Mouse (Mus musculus): ENCODE results near the gene Hdhd5. TPM values are rescaled to one million over a fixed set of nuclear protein-coding genes. Genes with fewer than 3 reads are reported as not detected.

Gene Hdhd5
- total RNA-seq, 2 experiments from 2014 or later = 21.2 to 21.4 TPM

DNA sequence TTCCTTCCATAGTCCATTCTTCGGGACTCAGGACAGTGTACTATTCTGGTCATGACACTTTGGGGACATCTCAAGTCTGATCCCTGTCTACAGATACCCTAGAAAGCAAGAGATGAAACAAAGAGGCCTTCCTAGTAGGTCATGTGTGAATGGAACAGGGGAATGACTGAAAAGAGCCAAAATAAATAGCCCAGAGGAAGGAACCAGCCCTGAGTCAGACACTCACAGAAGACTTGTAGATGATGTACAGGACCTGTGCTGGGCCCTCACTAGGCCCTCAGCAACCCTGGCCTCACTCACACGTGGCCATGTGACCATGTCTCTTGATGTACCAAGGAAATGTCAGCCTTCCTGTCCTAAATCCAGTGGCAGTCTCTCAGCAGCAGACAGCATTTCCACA lies 41.7 kb downstream of the Hdhd5 start:
- intact Hi-C loops (cut with DNase I) = loop anchor here (10.0 kb wide), 1 partner anchor 1125 kb away; no protein-coding TSS in a partner anchor
- no peak for DNase-seq

DNA sequence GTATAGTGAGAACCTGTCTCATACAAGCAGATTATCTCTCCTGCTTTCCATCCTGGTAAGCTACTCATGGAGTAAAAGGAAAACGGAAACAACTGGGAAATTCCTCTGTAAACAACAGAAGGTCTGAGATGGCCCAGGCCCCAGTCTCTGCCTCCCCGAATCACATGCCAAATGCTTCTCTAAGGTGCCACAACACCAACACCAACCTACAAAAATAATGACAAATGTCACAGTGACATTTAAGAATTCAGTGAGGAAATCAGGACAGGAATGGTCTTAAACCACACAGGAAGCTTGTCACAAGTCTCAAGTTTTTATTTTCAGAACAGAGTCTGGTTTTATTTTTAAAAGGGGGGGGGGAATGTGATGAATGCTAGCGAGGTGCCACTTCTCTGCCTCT lies 42.5 kb downstream of the Hdhd5 start:
- intact Hi-C loops (cut with DNase I) = loop anchor here (10.0 kb wide), 1 partner anchor 1124 kb away; no protein-coding TSS in a partner anchor

DNA sequence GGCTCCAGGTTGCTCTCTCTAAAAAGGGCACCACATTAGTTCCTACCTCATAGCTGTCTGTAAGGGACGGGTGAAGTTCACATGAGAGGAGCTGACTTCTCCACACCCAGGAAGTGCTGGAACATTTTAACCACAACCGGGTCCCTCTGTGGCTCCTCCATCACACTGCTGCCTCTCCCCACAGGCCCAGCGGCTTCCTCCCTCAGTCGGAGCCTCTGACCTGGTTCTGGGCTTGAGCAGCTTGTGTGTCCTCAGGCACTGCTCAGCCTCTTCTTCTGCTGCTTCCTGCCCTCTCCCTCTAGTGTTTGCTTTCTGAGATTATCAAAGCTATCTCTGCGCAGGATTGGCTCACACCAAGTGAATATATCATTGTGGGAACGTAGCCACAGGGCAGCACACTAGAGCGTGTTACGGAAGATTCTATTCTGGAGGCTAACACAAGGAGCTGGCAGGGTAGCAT lies 45.0 kb downstream of the Hdhd5 start:
- peak in 1 of 2 experiments; percentile 9 for DNase-seq
- intact Hi-C loops (cut with DNase I) = loop anchor here (10.0 kb wide), 1 partner anchor 1121 kb away; no protein-coding TSS in a partner anchor

More for the DNA sequence above, 42.5 kb downstream of the Hdhd5 start:
- DNase-seq = no peak

DNA sequence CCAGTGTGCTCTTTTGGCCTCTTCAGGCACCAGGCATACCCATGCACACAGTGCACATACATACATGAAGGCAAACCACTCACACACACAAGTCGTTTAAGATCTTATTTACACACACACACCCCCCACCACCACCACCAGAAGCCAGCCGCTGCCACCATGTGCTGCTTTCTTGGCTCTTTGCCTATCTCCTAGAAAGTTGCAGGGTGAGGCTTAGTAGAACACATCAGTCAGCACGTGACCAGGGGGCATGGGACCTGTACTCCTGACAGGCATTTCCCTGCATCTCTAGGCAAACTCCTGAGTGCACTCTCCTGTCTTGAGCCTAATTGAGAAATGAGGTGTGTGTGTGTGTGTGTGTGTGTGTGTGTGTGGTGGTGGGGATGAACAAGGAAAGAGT lies 46.1 kb downstream of the Hdhd5 start:
- DNase-seq = no peak
- intact Hi-C loops (cut with DNase I) = loop anchor here (10.0 kb wide), 1 partner anchor 1120 kb away; no protein-coding TSS in a partner anchor

DNA sequence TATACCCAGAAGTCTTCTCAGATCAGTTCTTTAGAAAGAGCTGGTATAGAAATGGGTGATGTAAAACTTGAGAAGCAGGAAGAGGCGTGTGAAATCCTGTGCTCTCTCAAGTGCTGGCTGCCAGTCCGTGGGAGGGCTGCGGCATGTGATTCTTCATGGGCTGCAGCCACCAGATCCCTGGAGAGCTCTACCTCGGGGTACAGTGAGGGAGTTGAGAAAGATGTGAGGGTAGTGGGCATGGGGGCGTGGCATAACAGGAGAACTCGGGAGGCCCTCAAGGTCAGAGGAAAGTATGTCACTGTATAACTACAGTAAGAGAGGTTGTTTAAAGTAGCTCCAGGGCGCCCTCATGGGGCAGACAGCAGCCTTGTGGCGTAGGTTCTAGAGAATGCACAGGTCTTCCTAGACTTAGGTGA lies 47.9 kb downstream of the Hdhd5 start:
- peak; percentile 54 to 75 for DNase-seq
- intact Hi-C loops (cut with DNase I) = loop anchor here (2.0 to 10.0 kb wide), 2 partner anchors 44 to 1118 kb away; no protein-coding TSS in a partner anchor

DNA sequence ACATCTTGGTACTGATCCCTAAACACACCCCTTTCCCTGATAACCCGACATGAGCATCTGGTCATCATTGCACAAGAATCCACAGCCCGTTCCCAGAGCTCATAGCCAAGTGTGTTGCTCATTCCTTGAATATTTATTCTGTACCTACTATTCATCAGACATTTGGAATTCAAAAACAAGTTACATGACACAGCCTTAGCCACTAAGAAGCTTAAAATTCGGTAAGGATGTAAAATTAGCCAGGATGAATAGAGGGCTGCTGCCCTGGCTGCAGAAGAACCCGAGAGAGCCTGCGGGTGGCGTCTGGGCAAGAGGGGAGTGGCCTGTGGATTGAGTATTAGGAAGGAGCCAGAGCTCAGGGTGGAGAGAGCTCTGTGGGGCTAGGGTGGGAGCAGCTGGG lies 48.4 kb downstream of the Hdhd5 start:
- intact Hi-C loops (cut with DNase I) = loop anchor here (2.0 to 10.0 kb wide), 2 partner anchors 44 to 1118 kb away; no protein-coding TSS in a partner anchor
- peak in 1 of 2 experiments; percentile 12 for DNase-seq

DNA sequence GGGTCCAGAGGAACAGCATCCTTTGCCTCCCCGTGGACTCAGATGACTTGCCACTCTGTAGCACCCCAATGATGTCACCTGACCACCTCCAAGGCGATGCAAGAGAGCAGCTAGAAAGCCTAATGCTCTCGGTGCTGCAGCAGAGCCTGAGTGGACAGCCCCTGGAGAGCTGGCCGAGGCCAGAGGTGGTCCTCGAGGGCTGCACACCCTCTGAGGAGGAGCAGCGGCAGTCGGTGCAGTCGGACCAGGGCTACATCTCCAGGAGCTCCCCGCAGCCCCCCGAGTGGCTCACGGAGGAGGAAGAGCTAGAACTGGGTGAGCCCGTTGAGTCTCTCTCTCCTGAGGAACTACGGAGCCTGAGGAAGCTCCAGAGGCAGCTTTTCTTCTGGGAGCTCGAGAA lies 49.1 kb downstream of the Hdhd5 start:
- DNase-seq = no peak
- intact Hi-C loops (cut with DNase I) = loop anchor here (2.0 to 10.0 kb wide), 2 partner anchors 43 to 1117 kb away; no protein-coding TSS in a partner anchor

DNA sequence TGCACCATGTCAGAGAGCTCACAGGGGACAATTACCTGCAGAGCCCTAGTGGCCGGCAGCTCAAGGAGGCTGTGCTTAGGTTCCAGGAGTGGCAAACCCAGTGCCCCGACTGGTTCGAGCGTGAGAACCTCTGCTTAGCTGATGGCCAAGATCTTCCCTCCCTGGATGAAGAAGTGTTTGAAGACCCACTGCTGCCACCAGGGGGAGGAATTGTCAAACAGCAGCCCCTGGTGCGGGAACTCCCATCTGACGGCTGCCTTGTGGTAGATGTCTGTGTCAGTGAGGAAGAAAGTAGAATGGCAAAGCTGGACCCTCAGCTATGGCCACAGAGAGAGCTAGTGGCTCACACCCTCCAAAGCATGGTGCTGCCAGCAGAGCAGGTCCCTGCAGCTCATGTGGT lies 49.6 kb downstream of the Hdhd5 start:
- DNase-seq = peak in 1 of 2 experiments; percentile 34
- intact Hi-C loops (cut with DNase I) = loop anchor here (10.0 kb wide), 1 partner anchor 1117 kb away; no protein-coding TSS in a partner anchor

DNA sequence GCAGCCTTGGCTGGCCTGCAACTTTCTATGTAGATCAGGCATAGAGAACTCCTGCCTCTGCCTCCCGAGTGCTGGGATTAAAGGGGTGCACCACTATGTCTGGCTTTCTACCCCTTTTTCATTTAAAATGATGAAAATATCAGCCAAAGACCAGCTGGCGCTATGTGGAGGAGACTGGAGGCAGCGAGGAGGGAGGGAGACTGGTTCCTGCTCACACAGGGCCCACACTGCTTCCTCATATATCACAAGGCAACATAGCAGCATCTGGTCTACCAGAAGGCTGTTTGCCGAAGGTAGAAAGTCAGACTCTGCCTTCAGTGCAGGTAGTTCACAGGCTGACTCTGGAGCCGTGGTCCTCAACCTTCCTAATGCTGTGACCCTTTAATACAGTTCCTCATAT lies 50.8 kb downstream of the Hdhd5 start:
- no peak for DNase-seq
- intact Hi-C loops (cut with DNase I) = loop anchor here (10.0 kb wide), 1 partner anchor 1116 kb away; no protein-coding TSS in a partner anchor

DNA sequence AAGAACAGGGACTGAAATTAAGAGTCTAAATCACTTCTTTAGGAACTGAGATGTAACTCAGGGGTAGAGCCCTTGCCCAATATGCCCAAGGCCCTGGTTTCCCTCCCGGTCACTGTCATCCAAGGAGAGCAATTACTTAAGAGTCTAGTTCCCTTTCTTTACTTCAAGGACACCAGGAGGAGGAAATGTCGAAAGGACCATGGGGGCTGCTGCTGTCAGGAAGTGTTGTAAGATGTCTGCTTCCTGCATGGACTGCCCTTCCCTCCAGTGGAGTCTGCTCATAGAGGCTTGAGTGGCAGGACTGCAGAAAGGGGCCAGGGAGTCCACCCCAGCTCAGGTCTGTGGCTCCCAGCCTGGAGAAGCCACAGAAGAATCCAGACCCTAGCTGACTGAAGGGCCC lies 51.8 kb downstream of the Hdhd5 start:
- intact Hi-C loops (cut with DNase I) = no loop called here

DNA sequence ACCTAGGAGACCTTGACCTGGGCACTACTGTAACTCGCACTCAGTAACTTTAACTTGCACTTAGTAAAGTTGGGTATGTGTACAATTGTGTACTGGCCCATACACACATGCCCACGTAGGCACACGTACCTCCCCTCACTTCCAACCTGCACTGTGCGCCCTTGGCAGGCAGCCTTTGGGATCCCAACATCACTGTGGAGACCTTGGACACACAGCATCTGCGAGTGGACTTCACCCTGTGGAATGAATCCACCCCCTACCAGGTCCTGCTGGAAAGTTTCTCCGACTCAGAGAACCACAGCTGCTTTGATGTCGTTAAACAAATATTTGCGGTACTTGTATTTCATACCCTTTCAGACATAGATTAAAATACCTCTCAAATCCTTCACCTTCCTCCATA lies 55.8 kb downstream of the Hdhd5 start:
- no peak for DNase-seq
- intact Hi-C loops (cut with DNase I) = no loop called here

More for the DNA sequence above, 51.8 kb downstream of the Hdhd5 start:
- peak in 1 of 2 experiments; percentile 15 for DNase-seq

DNA sequence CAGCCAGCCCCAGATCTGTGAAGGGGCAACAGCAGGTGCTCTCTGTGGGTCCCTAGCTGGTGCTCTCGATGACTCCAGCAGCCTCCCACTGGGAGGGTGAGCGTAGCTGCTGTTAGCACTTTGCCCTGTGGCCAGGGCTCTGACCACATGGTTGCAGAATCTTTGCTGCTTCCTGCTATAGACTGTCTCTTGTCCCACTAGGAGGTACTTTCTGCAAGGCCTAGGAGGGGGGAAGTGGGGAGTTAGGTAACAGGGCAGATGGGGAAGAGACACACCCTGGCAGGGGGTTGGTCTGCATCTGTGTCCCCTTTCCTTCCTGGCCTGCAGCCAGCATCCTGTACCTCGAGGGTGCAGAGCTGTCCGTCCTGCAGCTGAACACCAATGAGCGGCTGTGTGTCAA lies 57.7 kb downstream of the Hdhd5 start:
- intact Hi-C loops (cut with DNase I) = no loop called here
- DNase-seq = peak; percentile 30 to 32

DNA sequence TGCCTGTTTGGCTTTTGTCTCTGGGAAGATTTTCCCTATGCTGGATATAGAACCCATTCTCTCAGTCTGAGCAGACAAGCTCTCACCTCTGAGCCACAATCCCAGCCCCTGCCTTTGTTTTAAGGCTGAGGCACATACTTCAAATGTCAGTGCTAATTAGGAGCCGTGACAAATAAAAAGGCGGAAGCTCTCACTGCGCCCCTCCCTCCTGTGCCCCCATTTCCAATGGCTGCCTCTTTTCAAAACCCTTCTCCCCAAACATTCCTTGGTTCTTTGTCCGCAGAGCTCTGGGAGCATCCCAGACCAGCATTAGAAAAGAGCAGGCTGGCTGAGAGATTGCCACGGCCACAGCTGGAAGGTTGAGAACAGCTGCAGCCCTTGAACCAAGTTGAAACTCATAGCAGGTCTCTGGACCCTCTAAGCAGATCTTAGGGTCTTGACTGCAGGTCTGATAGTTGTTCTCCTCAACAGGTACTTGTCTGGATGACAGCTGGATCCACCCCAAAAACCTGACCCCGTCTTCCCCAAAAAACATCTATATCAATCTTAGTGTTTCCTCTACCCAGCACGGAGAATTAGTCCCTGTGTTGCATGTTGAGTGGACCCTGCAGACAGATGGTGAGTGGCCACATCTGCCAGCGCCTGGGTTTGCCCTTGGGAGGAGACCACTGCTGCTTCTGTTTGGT lies 58.5 kb downstream of the Hdhd5 start:
- intact Hi-C loops (cut with DNase I) = no loop called here
- DNase-seq = no peak

DNA sequence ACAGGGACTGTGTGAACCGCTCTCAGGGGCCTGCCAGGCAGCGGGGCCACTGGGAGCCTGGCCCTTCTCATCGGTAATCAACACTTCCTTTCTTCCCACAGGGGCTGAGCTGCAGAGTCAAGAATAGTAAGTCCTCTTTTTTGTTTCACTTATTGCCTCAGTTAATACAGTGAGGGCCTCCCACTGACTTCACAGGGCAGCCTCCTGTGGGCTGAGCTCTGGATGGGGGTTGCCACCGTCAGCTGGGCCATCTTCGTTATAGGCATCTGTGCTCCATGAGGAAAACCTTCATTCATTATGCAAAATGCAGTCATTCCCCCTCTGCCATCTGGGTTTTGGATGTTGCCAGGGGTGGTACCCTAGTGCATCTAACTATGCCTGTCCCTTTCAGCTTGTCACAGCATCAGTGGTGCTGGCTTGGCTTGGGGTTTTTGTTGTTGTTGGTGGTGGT lies 59.1 kb downstream of the Hdhd5 start:
- DNase-seq = peak in 1 of 2 experiments; percentile 16
- intact Hi-C loops (cut with DNase I) = no loop called here

DNA sequence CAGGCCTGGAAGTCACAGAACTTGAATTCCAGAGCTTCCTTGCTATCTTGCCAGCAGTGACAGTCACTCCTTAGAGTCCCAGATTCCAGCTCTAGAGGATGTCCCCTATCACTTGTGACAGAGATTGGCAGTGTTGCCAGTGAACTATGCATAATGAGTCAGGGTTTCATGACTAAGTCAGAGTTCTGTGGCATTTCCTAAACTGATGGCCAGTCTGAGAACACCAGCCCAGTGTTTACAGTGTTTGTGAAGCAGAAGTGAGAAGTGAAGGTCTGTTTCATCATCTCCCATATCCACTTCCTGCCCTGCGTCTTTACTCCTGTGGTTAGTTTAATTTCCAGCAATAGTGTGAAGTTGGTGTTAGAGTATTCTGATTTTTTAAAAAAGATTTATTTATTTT lies 60.5 kb downstream of the Hdhd5 start:
- intact Hi-C loops (cut with DNase I) = no loop called here
- DNase-seq = peak in 1 of 2 experiments; percentile 13

DNA sequence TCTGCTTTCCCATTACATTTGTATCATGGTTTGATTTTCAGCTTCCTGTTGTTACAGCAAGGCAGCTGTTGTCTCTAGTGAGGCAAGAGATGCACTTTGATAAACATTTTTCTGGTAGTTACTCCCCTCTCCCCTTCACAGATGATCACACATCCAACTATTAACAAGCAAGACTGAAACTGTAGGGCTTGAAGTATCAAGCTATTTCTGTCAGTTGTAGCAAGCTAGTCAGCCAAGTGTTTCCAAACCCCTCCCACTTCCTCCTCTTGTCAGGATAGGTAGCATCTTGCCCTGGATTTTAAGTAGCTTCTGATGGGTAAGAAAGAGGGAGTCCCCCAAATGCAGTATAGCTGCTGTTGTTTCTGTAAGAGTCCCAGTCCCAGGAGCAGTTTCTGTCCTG lies 61.3 kb downstream of the Hdhd5 start:
- intact Hi-C loops (cut with DNase I) = no loop called here
- DNase-seq = no peak

DNA sequence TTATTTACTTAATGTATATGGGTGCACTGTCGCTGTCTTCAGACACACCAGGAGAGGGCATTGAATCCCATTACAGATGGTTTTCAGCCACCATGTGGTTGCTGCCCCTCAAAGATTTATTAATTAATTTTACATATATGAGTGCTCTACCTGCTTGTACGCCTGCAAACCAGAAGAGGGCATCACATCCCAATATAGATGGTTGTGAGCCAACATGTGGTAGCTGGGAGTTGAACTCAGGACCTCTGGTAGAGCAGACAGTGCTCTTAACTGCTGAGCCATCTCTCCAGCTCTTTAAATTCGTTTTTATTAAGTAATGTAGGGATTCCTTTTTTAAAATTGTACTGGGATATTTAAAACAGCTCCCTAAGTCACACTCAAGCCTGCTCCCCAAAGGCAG lies 61.9 kb downstream of the Hdhd5 start:
- no peak for DNase-seq
- intact Hi-C loops (cut with DNase I) = no loop called here

DNA sequence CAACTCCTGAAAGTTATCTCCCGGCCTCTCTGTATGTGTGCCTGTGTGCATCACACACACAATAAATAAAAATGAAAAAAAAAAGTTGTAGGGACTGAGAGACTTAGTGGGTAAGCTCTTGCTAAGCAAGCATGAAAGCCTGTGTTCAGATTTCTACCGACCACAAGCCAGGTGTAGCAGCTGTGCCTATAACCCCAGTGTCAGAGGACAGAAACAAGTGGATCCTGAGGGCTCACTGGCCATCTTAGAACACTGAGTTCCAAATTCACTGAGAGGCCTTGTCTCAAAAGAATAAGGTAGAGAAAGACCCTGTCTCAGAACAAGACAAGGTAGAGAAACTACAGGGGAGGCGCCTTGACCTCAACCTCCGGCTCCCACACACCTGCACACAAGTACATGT lies 62.9 kb downstream of the Hdhd5 start:
- DNase-seq = no peak
- intact Hi-C loops (cut with DNase I) = no loop called here

DNA sequence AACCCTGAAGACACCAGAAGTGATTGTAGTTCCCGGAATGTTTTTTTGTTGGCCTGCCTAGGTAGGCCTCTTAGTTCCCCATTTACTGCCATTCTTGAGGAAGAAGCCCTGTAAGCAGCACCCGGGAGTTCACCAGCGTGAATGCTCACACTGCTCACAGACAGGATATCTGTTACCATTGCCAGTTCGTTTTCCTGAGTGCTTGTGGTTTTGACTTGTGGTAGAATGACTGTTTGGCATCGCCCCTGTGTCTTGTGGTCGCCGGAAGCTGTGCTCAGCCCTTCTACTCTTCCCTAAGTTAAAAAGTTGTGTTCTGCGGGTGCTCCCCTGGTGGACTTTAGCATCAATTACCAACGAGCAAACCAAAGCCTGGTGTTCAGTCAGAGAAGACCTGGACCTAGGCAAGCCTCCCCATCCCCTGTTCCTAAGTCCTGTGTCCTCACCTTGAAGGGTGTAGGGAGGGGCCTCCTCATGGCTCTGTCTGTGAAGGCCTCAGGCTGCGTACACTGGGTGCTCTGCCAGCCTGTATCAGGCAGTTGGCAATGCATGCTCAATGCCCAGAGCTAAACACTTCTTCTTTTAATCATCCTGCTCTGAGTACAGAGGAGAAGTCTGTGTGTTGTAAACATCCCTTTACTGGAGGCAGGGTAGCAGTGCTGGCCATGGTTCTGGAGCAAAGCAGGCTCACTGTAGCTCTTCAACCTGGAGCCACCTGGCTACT lies 64.3 kb downstream of the Hdhd5 start:
- peak in 1 of 2 experiments; percentile 11 for DNase-seq
- intact Hi-C loops (cut with DNase I) = no loop called here

DNA sequence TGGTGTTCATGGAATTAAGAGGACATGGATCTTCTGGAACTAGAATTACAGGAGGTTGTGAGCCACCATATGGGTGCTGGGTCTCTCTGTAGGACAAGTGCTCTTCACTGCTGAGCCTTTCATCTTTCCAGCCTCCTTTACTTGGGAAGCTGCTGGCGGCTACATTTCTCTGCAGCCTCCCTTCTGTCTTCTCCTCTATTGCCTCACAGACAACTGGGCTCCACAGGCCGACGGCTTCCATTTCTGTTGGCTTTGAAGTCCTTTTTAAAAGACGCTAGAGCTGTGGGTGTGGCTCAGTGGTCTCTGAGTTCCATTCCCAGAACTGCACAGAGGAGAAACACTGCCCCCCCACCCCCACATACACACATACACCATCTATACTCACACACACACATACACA lies 65.7 kb downstream of the Hdhd5 start:
- intact Hi-C loops (cut with DNase I) = no loop called here
- no peak for DNase-seq

DNA sequence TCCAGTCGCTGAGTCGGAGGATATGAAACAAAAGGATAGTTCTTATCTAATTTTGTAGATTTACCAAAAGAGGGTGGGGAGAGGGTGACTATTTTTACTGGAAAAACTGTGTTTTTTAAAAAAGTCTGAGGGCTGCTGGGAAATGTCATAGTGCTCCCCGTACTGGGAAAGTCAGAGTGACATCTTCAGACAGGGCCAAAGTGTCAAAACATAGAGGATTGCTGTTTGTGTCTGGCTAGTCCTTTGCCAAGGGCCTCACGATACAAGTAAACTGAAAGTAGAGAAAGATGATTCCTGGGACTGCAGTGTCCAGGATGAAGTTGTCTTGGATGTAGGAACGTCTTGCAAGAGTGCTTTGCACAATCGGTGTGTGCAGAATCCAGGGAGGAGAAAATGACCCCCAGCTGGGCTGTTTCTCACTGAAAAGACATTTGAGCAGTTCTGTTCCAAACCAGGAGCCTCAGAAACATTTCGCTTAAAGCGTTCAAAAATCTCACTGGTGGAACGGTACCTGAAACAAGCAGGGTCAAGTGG lies 66.6 kb downstream of the Hdhd5 start:
- intact Hi-C loops (cut with DNase I) = no loop called here
- DNase-seq = no peak

Data from heart, postnatal 10 days (tissue).